Mouse (Mus musculus) heart, embryonic 12.5 days (tissue): ENCODE data around the gene AC170998.1. TPM values are rescaled to one million over a fixed set of nuclear protein-coding genes. Genes with fewer than 3 reads are reported as not detected.

Experiments
- ATAC-seq: fragments of 200-750 bp; cut with Nextera tagmentation; 2 replicates; pipeline ENCODE4 v1.8.0; 2017; ENCODE audit warnings: moderate TSS enrichment, moderate library complexity; ENCODE audit not compliant: insufficient number of reproducible peaks, low FRiP score
- H3K27ac ChIP-seq: fragments of 300-500 bp; sonication (generic); 2 replicates; pipeline ENCODE4 v1.5.1; 2016; ENCODE audit warnings: mild to moderate bottlenecking, moderate library complexity; ENCODE audit not compliant: poor library complexity, severe bottlenecking
- H3K27me3 ChIP-seq: fragments of 300-500 bp; sonication (generic); replicated peaks from 2 replicates; pipeline ENCODE4 v1.6.1; 2016; ENCODE audit warnings: mild to moderate bottlenecking, moderate library complexity
- H3K36me3 ChIP-seq: fragments of 300-500 bp; sonication (generic); 2 replicates; pipeline ENCODE4 v1.6.1; 2016; ENCODE audit warnings: mild to moderate bottlenecking, moderate library complexity
- H3K4me1 ChIP-seq: fragments of 300-500 bp; sonication (generic); replicated peaks from 2 replicates; pipeline ENCODE4 v1.6.1; 2016; ENCODE audit warnings: mild to moderate bottlenecking
- H3K4me2 ChIP-seq: fragments of 300-500 bp; sonication (generic); 2 replicates; pipeline ENCODE4 v1.6.1; 2016; ENCODE audit warnings: mild to moderate bottlenecking, moderate library complexity
- H3K4me3 ChIP-seq: fragments of 300-500 bp; sonication (generic); 2 replicates; pipeline ENCODE4 v1.5.1; 2016; ENCODE audit warnings: mild to moderate bottlenecking
- H3K9ac ChIP-seq: fragments of 300-500 bp; sonication (generic); 2 replicates; pipeline ENCODE4 v1.6.1; 2016; ENCODE audit warnings: mild to moderate bottlenecking, moderate library complexity
- H3K9me3 ChIP-seq: fragments of 300-500 bp; sonication (generic); replicated peaks from 2 replicates; pipeline ENCODE4 v1.6.1; 2016; ENCODE audit warnings: mild to moderate bottlenecking, moderate library complexity
- WGBS: fragments of 180-500 bp; shearing (Covaris S2); methylation state at CpG from one replicate; pipeline ENCODE4 v1.1.7; 2016; 5-methylcytosine and 5-hydroxymethylcytosine counted together
- polyA plus RNA-seq: library from polyadenylated mRNA; unstranded; fragments of >200 nt; fragmentation: Nextera tagmentation; extraction: Ambion mirVana; gene quantifications from 2 replicates; pipeline ENCODE4 v1.2.1, GENCODE M21; 2016

Gene AC170998.1
- polyA plus RNA-seq, result 3.1 and 3.3 TPM in 2 replicates

DNA sequence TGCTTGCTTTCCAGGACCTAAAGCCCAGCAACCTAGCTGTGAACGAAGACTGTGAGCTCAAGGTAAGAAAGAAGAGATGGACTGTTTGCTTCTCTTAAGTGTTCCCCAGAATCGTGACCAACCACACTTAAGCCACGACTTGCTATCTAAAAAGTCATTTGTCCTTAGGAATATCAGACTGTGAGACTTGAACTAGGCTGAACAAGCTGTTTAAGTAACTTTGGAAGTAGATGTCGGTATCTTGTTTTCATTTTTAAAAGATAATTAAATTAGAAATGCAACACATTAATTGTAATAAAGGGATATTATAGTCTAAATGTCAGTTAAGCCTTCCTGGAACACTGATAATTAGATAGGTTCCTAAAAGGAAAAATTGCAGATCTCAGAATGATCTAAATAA lies at the start of gene AC170998.1:
TSS of gene AC170998.1 (plus strand) at position 301 of the 400 bp plus-strand sequence.
- H3K4me2 ChIP-seq, result no peak within 1 kb of the TSS
- peaks cover 16% of the 10 kb centered on the region for H3K4me1 ChIP-seq
- 90% methylated on average over 4 of the region's 4 CpGs for WGBS
- no peak for ATAC-seq
- H3K27me3 ChIP-seq, result no peaks in the 10 kb centered on the region
- H3K4me3 ChIP-seq, result no peak within 1 kb of the TSS
- H3K27ac ChIP-seq, result no peak within 1 kb of the TSS
- H3K36me3 ChIP-seq, result peaks cover 87% of the 10 kb centered on the region
- H3K9me3 ChIP-seq, result no peaks in the 10 kb centered on the region
- H3K9ac ChIP-seq, result no peak within 1 kb of the TSS

GRCm38 (mm10) chr17:28682311-28683084 lies 43.4 kb upstream of the AC170998.1 start:
- H3K9me3 ChIP-seq, result peaks cover 4% of the 10 kb centered on the region
- WGBS, result 85% methylated on average over 13 of the region's 13 CpGs
- no peak for ATAC-seq

GRCm38 (mm10) chr17:28683601-28684000 lies 42.3 kb upstream of the AC170998.1 start:
- Histone ChIP-seq H3K4me1 (no peaks in the 10 kb centered on the region), H3K27ac (no peak overlapping the region), H3K9me3 (no peaks in the 10 kb centered on the region), H3K4me3 (no peak overlapping the region), H3K27me3 (0 out of 2 replicates have a peak, but pooled peaks cover 4% of the 10 kb centered on the region), H3K36me3 (no peaks in the 10 kb centered on the region), H3K9ac (no peak overlapping the region), H3K4me2 (no peak overlapping the region)
- 43% methylated on average over 1 of the region's 1 CpGs for WGBS
- no peak for ATAC-seq

More at GRCm38 (mm10) chr17:28682311-28683084, 43.4 kb upstream of the AC170998.1 start:
- no peak overlapping the region for H3K4me3 ChIP-seq
- H3K27ac ChIP-seq, result no peak overlapping the region
- H3K9ac ChIP-seq, result no peak overlapping the region
- H3K4me1 ChIP-seq, result no peaks in the 10 kb centered on the region
- no peak overlapping the region for H3K4me2 ChIP-seq
- H3K36me3 ChIP-seq, result no peaks in the 10 kb centered on the region
- H3K27me3 ChIP-seq, result no peaks in the 10 kb centered on the region

- Histone ChIP-seq H3K36me3 (no peaks in the 10 kb centered on the region), H3K4me3 (no peak overlapping the region), H3K4me2 (no peak overlapping the region), H3K9ac (no peak overlapping the region), H3K9me3 (no peaks in the 10 kb centered on the region), H3K27me3 (0 out of 2 replicates have a peak, but pooled peaks cover 7% of the 10 kb centered on the region), H3K27ac (no peak overlapping the region), H3K4me1 (peaks cover 6% of the 10 kb centered on the region)
- WGBS, result 84% methylated on average over 19 of the region's 19 CpGs
- no peak for ATAC-seq
Observed at GRCm38 (mm10) chr17:28684631-28685030, 41.3 kb upstream of the AC170998.1 start.

DNA sequence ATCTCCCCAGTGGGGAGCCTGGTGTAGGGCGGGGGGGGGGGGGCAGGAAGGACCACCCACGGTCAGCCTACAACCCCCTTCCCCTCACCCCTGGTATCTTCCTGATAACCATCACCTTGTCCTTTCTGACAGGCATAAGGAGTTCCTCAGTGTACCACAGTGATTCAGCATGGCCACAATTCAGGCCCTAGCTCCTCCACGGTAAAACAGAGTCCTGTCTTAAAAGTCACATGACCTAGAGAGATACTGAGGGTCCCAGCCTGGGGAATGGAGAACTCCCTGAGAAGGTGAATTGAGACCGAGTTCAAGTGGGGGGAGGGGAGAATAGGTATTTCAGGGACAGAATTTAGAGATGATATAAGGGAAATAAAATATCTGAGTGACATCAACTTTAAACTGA lies 38.5 kb upstream of the AC170998.1 start:
- no peak overlapping the region for H3K4me2 ChIP-seq
- H3K9me3 ChIP-seq, result no peaks in the 10 kb centered on the region
- no peak overlapping the region for H3K9ac ChIP-seq
- ATAC-seq, result no peak
- WGBS, result 26% methylated on average over 4 of the region's 4 CpGs
- H3K27ac ChIP-seq, result no peak overlapping the region
- no peak overlapping the region for H3K4me3 ChIP-seq
- H3K4me1 ChIP-seq, result peaks cover 15% of the 10 kb centered on the region
- H3K27me3 ChIP-seq, result 0 out of 2 replicates have a peak, but pooled peaks cover 7% of the 10 kb centered on the region
- no peaks in the 10 kb centered on the region for H3K36me3 ChIP-seq

- H3K9ac ChIP-seq, result peak within 1 kb of the TSS; percentile 79
- H3K4me2 ChIP-seq, result peak within 1 kb of the TSS; percentile 93
- H3K27ac ChIP-seq, result peak within 1 kb of the TSS; percentile 95
- H3K36me3 ChIP-seq, result peaks cover 3% of the 10 kb centered on the region; the same call in 1 of the 2 replicates
- 0 out of 2 replicates have a peak, but pooled peaks cover 7% of the 10 kb centered on the region for H3K27me3 ChIP-seq
- no peak for ATAC-seq
- no peaks in the 10 kb centered on the region for H3K9me3 ChIP-seq
- H3K4me1 ChIP-seq, result peaks cover 34% of the 10 kb centered on the region
- 9% methylated on average over 40 of the region's 40 CpGs for WGBS
- peak within 1 kb of the TSS; percentile 93 for H3K4me3 ChIP-seq
Observed at GRCm38 (mm10) chr17:28689586-28690283, 36.1 kb upstream of the AC170998.1 start, which contains the start of gene Slc26a8. Gene Slc26a8, minus strand, starts transcription at chr17:28690233.

- H3K9me3 ChIP-seq, result no peaks in the 10 kb centered on the region
- peak; percentile 96 for ATAC-seq
- H3K4me1 ChIP-seq, result peaks cover 40% of the 10 kb centered on the region
- H3K4me3 ChIP-seq, result peak within 1 kb of the TSS; percentile 93
- H3K27ac ChIP-seq, result peak within 1 kb of the TSS; percentile 95
- H3K4me2 ChIP-seq, result peak within 1 kb of the TSS; percentile 93
- under 1% methylated on average over 86 of the region's 86 CpGs for WGBS
- peak within 1 kb of the TSS; percentile 96 for H3K9ac ChIP-seq
- H3K27me3 ChIP-seq, result 0 out of 2 replicates have a peak, but pooled peaks cover 7% of the 10 kb centered on the region
- peaks cover 3% of the 10 kb centered on the region; the same call in 1 of the 2 replicates for H3K36me3 ChIP-seq
Observed at GRCm38 (mm10) chr17:28690776-28691686, 34.9 kb upstream of the AC170998.1 start, which contains the start of gene Mapk14. Gene Mapk14, plus strand, starts transcription at chr17:28691329.

GRCm38 (mm10) chr17:28691687-28692340 lies 34.1 kb upstream of the AC170998.1 start:
- WGBS, result under 1% methylated on average over 48 of the region's 53 CpGs
- Histone ChIP-seq H3K4me1 (peaks cover 47% of the 10 kb centered on the region), H3K27ac (peak overlapping the region; percentile 95), H3K4me3 (peak overlapping the region; percentile 93), H3K9me3 (no peaks in the 10 kb centered on the region), H3K27me3 (0 out of 2 replicates have a peak, but pooled peaks cover 7% of the 10 kb centered on the region), H3K9ac (peak overlapping the region; percentile 96), H3K4me2 (peak overlapping the region; percentile 88), H3K36me3 (peaks cover 3% of the 10 kb centered on the region; the same call in 1 of the 2 replicates)
- peak; percentile 40 for ATAC-seq

DNA sequence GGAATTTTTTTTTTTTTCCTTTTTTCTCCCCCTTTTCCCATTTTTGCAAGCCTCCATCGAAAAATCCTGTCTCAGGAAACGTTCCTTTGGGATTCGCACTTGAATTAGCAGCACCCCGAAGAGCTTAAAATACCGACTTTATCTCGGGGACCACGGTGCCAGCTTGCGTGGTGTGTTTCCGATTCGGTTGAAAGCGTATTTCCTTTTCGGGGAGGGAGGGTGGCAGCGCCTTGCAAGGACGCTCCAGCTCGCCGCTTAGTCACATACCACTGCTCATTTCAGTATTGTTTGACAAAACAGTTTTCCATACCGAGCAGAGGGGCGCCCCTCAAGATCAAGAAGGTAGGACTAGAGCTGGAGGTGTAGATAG lies 33.6 kb upstream of the AC170998.1 start:
- ATAC-seq, result no peak
- H3K36me3 ChIP-seq, result peaks cover 3% of the 10 kb centered on the region; the same call in 1 of the 2 replicates
- under 1% methylated on average over 18 of the region's 18 CpGs for WGBS
- peak overlapping the region; percentile 88 for H3K4me2 ChIP-seq
- H3K4me1 ChIP-seq, result peaks cover 52% of the 10 kb centered on the region
- peak overlapping the region; percentile 96 for H3K9ac ChIP-seq
- no peaks in the 10 kb centered on the region for H3K9me3 ChIP-seq
- peak overlapping the region; percentile 95 for H3K27ac ChIP-seq
- H3K27me3 ChIP-seq, result 0 out of 2 replicates have a peak, but pooled peaks cover 7% of the 10 kb centered on the region
- peak overlapping the region; percentile 93 for H3K4me3 ChIP-seq

DNA sequence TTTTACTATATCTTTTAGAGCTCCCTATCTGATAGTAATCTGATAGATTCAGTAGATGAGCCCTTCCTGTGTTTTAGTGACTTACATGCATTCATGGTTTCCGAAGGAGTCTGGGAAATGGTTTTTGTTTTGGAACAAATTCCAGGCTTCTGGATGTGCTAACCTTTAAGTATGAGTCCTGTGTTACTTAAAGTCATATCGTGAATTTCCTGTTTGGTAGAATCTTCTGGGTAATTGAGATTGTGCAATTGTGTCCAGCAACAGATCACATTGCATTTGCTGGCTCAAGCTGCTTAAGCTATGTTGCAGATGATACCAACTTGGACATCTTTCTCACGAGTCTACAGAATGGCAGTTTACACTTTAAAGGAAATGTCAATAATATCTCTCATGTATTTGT lies 32.8 kb upstream of the AC170998.1 start:
- WGBS, result 45% methylated on average over 3 of the region's 3 CpGs
- Histone ChIP-seq H3K4me1 (peaks cover 59% of the 10 kb centered on the region), H3K27me3 (0 out of 2 replicates have a peak, but pooled peaks cover 7% of the 10 kb centered on the region), H3K4me2 (peak overlapping the region; percentile 88), H3K9ac (peak overlapping the region; percentile 96), H3K36me3 (peaks cover 3% of the 10 kb centered on the region; the same call in 1 of the 2 replicates), H3K9me3 (no peaks in the 10 kb centered on the region), H3K27ac (no peak overlapping the region; the same call in 1 of the 2 replicates), H3K4me3 (peak overlapping the region; percentile 93)
- no peak for ATAC-seq
